Mouse (Mus musculus) lung, postnatal 36 days (tissue): ENCODE results near the gene Lhfpl4.

Experiments used
- DNase-seq: peaks from one replicate; pipeline ENCODE4 v3.0.0; 2022; ENCODE audit warnings: mixed read lengths

Lhfpl4 gene

DNA sequence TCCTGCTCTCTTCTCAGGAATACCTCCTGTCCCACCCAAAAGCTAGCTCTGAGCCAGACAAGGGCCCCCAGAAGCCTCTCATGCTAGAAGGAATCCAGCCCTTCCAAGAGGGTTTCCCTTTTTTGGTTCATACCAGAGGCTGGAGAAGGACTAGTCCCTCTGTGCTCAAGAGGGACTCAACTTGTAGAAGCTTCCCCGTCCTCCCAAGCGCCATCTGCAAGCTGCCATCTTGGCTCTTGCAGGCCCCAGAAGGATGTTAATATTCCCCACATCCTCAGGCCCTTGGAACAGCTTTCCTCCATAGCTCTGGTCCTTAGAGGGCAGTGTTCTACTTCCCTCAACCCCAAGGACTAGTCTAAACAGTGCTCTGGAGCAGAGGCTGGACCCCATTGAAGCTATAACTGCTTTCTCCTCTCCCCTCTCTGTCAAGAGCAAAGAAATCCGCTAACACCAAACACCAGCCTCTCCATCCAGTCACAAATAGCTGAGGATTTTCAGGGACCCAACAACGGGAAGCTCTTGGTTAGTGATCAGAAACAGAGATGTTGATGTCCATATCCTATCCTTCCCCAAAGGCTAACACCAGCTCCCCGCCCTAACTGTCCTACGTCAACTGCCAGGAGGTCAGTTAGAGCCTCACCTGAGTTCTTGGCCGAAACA, 26.7 kb downstream of the Lhfpl4 start:
- no peak for DNase-seq

DNA sequence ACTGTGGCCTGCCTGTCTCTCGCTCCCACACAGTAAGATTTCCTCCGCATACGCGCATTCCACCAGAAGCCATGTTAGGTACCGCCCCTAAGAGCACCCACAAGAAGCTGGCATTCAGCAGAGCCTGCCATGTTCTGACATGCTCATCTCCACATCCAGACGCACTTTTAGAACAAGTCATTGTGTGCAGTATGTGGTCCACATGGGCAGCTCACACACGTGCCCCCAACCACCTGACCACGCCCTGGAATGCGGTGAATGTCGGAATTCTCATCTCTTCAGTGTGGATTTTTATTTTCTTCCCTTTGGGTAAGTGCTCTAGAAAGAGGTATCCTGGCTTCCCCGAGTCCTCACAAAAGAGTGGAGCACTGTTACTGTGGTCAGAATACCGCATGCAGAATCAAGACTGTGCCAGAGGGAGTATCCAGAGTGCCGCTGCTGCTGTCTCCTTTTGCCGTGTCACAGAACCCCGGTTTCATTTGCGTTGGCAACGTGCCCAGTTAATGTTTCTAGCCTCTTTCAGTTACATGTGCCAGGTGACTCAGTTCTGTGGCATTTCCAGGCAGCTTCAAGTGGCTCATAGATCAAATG, 28.4 kb downstream of the Lhfpl4 start:
- DNase-seq: peak; percentile 92

DNA sequence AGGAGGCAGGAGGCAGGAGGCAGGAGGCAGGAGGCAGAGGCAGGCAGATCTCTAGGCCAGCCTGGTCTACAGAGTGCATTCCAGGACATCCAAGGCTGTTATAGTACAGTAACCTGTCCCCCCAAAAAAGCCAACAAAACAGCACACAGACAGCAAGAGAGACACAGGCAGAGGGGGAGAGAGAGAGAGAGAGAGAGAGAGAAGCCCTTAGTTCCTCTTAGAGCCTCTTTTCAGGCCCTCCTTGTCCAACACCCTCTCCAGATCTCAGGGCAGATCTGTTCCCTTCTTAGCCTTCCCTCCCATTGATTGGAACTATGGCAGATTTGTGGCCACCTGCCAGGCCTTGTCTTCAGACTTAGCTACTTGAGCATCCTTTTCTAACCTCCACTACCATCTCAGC, 31.7 kb downstream of the Lhfpl4 start:
- no peak for DNase-seq

DNA sequence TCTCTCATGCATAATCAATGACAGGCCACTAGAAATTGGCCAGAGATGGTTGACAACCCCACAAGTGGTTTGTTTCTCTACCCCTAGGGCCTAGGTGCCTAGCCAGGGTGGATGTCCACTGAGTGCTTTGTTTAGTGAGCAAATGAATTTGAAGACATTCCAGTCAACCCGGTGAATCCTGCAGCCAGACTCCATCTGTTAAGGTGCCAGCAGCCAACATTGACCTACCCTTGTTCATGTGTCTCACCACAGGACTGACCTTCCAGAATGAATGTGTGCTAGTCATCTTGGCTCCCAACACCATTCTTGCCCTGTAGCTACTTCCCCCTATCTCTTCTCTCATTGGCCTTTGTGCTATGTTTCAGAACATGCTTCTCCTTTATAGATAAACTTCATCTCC, 33.2 kb downstream of the Lhfpl4 start:
- no peak for DNase-seq

DNA sequence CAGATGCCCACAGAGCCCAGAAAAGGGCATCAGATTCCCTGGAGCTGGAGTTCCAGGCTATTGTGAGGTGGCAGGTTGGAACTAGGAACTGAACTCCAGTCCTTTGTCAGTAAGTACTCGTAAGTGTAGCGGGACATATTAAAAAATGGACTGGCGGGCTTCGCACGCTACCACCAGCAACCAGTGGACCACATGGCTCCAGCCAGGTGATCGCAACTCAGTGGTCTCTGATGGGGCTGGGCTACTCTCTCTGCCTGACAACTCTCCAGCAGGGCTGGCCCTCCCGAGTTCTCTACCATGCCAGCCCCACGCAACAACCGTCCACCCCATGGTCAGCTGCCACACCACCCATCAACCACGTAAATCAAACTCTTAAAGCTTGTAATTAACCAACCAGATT, 35.1 kb downstream of the Lhfpl4 start:
- no peak for DNase-seq

DNA sequence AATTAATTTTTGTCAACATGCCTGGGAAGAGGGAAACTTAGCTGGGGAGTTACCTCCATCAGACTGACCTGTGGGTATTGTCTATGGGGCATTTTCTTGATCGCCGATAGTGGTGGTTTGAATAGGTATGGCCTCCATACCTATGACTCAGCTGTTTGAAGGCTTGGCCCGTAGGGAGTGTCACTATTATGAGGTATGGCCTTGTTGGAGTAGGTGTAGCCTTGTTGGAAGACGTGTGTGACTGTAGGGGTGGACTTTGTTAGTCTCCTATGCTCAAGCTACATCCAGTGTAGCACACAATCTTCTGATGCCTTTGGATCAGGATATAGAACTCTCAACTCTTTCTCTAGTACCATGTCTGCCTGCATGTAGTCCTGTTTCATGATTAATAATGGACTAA, 39.1 kb downstream of the Lhfpl4 start:
- no peak for DNase-seq

DNA sequence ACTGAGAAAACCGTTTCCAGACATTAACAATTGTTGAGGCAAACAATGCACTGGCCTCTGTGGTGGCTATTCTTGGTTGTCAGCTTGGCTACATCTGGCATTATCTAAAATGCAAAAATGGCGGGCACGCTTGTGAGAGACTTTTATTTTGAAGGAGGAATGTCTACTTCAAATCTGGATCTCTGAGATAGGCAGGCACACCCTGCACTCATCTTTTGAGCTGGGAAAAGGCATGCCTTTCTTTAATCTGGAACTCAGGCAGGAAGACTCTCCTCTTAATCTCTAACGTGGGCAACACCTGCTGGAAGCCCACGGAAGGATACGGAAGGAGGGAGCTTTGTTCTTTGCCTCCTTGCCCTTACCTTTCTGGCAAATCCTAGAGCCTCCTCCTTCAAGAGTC, 40.3 kb downstream of the Lhfpl4 start:
- DNase-seq: no peak

DNA sequence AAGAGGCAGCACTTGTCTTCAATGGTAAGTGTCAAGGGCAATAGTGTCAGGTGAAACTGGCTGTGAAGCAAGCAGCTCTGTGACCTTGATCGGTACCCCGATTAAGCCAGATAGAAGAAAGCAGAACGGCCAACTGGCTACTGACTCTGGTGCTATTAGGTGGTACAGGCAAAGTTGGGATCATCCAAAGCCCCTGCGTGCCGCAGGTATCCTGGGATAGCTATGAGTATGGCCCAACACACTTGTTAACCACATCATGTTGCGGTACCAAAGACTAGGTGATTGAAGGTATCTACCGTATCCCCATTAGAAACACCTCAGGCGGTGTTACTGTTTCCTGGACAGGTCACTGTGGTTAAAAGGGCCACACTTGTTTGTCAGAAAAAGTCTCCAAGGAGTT, 41.1 kb downstream of the Lhfpl4 start:
- DNase-seq: no peak

DNA sequence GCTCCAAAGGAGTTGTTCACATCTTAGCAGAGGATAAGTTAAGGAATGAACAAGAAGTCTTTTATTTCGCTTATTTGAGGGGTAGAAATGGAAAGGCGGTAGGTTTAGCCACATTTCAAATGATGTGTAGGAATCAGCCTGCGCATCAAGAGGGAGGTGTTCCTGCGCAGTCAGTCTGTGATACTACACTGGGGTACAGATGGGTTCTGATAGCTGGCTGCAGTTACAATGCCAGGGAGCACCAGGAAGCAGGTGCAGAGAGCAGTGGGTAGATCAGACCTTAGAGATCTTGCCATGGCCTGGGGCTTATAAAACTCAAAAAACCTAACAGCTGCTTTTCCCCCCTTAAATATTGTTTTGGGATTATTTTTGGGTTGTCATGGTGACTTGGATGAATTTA, 49.9 kb downstream of the Lhfpl4 start:
- no peak for DNase-seq

DNA sequence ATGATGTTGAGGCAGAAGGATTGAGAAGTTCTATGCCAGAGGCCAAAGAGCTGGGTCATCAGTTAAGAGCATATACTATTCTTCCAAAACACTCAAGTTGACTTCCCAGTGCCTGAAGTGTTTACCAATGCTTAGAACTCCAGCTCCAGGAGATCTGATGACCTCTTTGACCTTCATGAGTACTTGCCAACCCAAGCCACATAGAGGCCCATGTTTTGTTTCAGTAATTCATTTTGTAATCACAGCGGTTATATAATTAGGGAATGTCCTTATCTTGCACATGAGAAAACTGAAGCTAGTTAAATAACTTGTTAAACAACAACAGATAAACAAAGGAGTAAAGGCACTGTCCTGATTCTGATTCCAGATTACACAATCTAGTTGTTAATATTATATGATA, 50.4 kb downstream of the Lhfpl4 start:
- peak; percentile 68 for DNase-seq

DNA sequence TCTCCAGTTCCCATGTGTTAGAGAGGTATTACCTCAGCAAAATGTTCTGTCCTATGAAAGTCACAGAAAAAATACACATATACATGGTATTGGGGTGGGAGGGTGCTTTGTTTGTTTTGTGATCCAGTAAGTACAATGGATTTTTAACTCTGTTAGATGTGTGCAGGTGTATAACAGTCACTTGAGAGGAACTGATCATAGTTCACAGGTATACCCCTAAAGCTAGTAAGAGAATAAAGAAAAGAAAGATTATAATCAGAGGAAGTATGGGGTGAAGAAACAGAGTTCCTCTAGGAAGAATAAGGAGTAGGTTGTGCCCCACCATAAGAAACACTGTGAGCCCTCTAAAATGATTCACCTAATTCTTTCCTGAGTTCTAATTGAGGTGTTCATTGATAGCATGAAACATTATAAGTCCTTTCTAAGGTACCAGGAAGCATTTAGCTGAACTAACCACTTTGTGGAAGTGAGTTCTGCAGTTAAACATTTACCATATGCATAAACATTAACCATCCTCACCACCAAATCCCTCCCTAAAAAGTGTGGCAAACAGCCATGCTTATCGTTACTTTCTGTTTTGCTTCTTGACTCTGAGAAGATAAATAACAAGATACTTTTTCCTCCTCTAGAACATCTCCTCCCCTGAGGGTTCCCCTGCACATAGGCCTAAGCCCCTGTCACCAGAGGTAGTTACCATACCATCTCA, 53.6 kb downstream of the Lhfpl4 start:
- DNase-seq: no peak

DNA sequence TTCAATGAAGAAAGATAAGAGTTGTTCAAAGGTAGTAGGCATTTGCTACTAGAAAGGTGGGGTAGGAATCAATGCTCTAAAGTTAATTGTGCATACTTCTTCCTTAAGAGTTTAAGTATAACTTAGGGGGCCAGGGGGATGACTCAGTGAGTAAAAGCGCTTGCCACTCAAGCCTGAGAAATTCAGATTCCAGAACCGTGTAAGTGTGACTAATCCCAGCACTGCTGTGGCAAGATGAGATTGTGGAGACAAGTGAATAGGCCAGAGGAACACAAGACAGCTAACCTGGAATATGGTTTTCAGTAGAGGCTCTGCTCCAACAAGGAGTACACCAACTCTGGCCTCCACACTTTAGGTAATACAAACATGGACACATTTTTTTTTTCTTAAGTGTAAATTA, 61.8 kb downstream of the Lhfpl4 start:
- no peak for DNase-seq

DNA sequence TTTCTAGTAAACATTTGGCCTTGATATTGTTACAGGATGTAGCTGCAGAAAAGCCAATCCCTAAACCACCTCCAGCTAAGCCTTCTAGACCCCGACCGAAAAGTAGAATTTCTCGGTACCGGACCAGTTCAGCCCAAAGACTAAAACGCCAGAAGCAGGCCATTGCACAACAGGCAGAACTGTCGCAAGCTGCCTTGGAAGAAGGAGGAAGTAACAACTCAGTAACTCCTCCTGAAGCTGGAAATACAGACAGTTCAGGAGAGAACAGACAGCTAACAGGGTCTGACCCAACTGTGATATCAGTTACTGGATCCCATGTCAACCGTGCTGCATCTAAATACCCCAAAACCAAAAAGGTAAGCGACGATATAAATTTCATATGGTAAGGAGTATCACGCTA, 74.4 kb downstream of the Lhfpl4 start:
- DNase-seq: peak; percentile 53
